Mouse (Mus musculus) ES-E14 (cell line): Measurements from ENCODE around the gene Mynn.

ENCODE experiments used
- HCFC1 ChIP-seq: IDR thresholded peaks from 2 replicates; pipeline ENCODE4 v1.6.1; 2012; ENCODE audit warnings: low read length, inconsistent platforms, borderline replicate concordance; ENCODE audit not compliant: insufficient read depth
- MAFK ChIP-seq: IDR thresholded peaks from 2 replicates; pipeline ENCODE4 v1.6.1; 2014; ENCODE audit warnings: mild to moderate bottlenecking, low read depth, low read length, inconsistent platforms; ENCODE audit not compliant: insufficient read depth
- ZC3H11A ChIP-seq: IDR thresholded peaks from 2 replicates; pipeline ENCODE4 v1.6.1; 2012; ENCODE audit warnings: low read depth, mild to moderate bottlenecking, inconsistent platforms, low read length, borderline replicate concordance

DNA sequence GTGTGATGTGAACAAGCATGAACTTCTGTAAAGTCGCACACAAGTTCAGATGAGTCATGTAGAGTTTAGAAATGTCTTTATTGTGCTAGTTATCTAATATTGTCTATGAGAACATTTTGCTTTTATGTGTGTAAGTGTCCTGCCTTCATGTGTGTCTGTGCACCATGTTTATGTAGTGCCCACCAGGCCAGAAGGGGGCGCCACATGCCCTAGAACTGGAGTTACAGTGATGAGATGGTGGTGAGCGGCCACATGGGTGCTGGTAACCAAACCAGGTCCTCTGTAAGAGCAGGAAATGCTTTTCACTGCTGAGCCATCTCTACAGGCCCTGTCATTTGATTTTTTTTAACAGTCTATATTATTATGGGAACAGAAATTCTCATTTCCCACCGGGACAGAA lies 33.8 kb downstream of the Mynn start:
- no peak for TF ChIP-seq ZC3H11A
- TF ChIP-seq HCFC1 = no peak
- TF ChIP-seq MAFK = no peak
